ENCODE assay signal across 9 mouse cellular contexts in genomic region chr3:108510716-108511483, GRCm38 (mm10). TPM values are rescaled to one million over a fixed set of nuclear protein-coding genes. Genes with fewer than 3 reads are reported as not detected.
DNase-seq lines count a peak whose midpoint lies in the region; ATAC-seq lines count a peak whose summit lies in the region.
"Had no signal": no experiment of that assay in that cellular context is flagged by ENCODE, and none has a peak within 500 bp of the region (broad histone marks: within the 10 kb centered on the region; RNA-seq: fewer than 3 reads in every experiment).

No protein-coding gene starts in this region.

- no peak overlapping the region for H3K4me3 ChIP-seq in forebrain, embryonic 12.5 days (replicated peaks)
- H3K4me3 ChIP-seq in intestine, embryonic 15.5 days (replicated peaks) = no peak overlapping the region
- H3K4me3 ChIP-seq in midbrain, embryonic 14.5 days (replicated peaks; ENCODE audit: low read depth, low read length) = no peak overlapping the region

- peak overlapping the region; percentile 75 for H3K27ac ChIP-seq in forebrain, embryonic 12.5 days
- peak overlapping the region; percentile 52; the same call in 1 of the 2 replicates for H3K27ac ChIP-seq in intestine, embryonic 15.5 days
- H3K27ac ChIP-seq in midbrain, embryonic 14.5 days (replicated peaks; ENCODE audit: low read depth, low read length) = 0 out of 2 replicates have a peak overlapping the region, but pooled peaks have one; percentile 26

- H3K4me1 ChIP-seq in forebrain, embryonic 12.5 days = peaks cover 24% of the 10 kb centered on the region
- H3K4me1 ChIP-seq in intestine, embryonic 15.5 days (replicated peaks) = peaks cover 8% of the 10 kb centered on the region
- 0 out of 2 replicates have a peak, but pooled peaks cover 5% of the 10 kb centered on the region for H3K4me1 ChIP-seq in midbrain, embryonic 14.5 days (ENCODE audit: control insufficient read depth, insufficient read depth, low read length)

- WGBS in forebrain, embryonic 12.5 days = 10% methylated on average over 9 of the region's 9 CpGs
- WGBS in intestine, embryonic 15.5 days = 9% methylated on average over 9 of the region's 9 CpGs
- 12% methylated on average over 9 of the region's 9 CpGs for WGBS in midbrain, embryonic 14.5 days

- H3K4me2 ChIP-seq in forebrain, embryonic 12.5 days = peak overlapping the region; percentile 19; the same call in 1 of the 2 replicates
- H3K4me2 ChIP-seq in intestine, embryonic 15.5 days (replicated peaks) = peak overlapping the region; percentile 40; the same call in 1 of the 2 replicates
- H3K4me2 ChIP-seq in midbrain, embryonic 14.5 days (ENCODE audit: low read length) = no peak overlapping the region

- H3K9ac ChIP-seq in forebrain, embryonic 12.5 days = no peak overlapping the region
- H3K9ac ChIP-seq in intestine, embryonic 15.5 days = no peak overlapping the region
- no peak overlapping the region for H3K9ac ChIP-seq in midbrain, embryonic 14.5 days (replicated peaks; ENCODE audit: low read length)

- ATAC-seq in forebrain, embryonic 12.5 days (ENCODE audit: low FRiP score) = peak; percentile 66
- peak; percentile 44 for ATAC-seq in intestine, embryonic 15.5 days
- ATAC-seq in midbrain, embryonic 14.5 days (ENCODE audit: low FRiP score, low TSS enrichment) = peak; percentile 57; the same call in 1 of the 2 replicates

- no peaks in the 10 kb centered on the region for H3K36me3 ChIP-seq in forebrain, embryonic 12.5 days (replicated peaks)
- no peaks in the 10 kb centered on the region for H3K36me3 ChIP-seq in intestine, embryonic 15.5 days
- no peaks in the 10 kb centered on the region for H3K36me3 ChIP-seq in midbrain, embryonic 14.5 days (ENCODE audit: control insufficient read depth, insufficient read depth, low read length)

- no peaks in the 10 kb centered on the region for H3K9me3 ChIP-seq in forebrain, embryonic 12.5 days
- no peaks in the 10 kb centered on the region for H3K9me3 ChIP-seq in intestine, embryonic 15.5 days
- no peaks in the 10 kb centered on the region for H3K9me3 ChIP-seq in midbrain, embryonic 14.5 days (ENCODE audit: control insufficient read depth, low read length)

- peaks cover 8% of the 10 kb centered on the region; the same call in 1 of the 2 replicates for H3K27me3 ChIP-seq in forebrain, embryonic 12.5 days
- H3K27me3 ChIP-seq in intestine, embryonic 15.5 days (replicated peaks) = no peaks in the 10 kb centered on the region
- H3K27me3 ChIP-seq in midbrain, embryonic 14.5 days (ENCODE audit: control insufficient read depth, insufficient read depth, low read length) = no peaks in the 10 kb centered on the region

- peak; percentile 62 for DNase-seq in layer of hippocampus, adult 11-12 months (ENCODE audit: low spot score)
- DNase-seq in layer of hippocampus, adult 9-10 months (ENCODE audit: low spot score) = no peak
- DNase-seq in midbrain, embryonic 14.5 days = peak; percentile 75
- DNase-seq in MN1 (ENCODE audit: low spot score) = no peak
- DNase-seq in lung, postnatal 25 days (ENCODE audit: low spot score) = no peak
- no peak for DNase-seq in heart, adult 18-20 months

RNA-seq across cellular contexts. Expression of gene 1700013F07Rik, which starts 23.1 kb away (rescaled TPM):
- polyA plus RNA-seq in forebrain, embryonic 12.5 days (2016; fragmentation: Nextera tagmentation; extraction: Ambion mirVana) = 0.76 and 1.2 TPM in 2 replicates
- 0.34 TPM in 1 of 2 replicates, not detected in the other for polyA plus RNA-seq in intestine, embryonic 15.5 days (2015; fragmentation: Nextera tagmentation; extraction: Ambion mirVana)
- polyA plus RNA-seq in midbrain, embryonic 14.5 days (2014; fragmentation: Nextera tagmentation; extraction: Ambion mirVana) = 1.6 and 1.9 TPM in 2 replicates
- total RNA-seq in heart, adult 18-20 months (2021) = not detected
- polyA plus RNA-seq: kidney, embryonic 14.5 days had no signal

RNA-seq across cellular contexts. Expression of gene 5330417C22Rik, which starts 25.4 kb away (rescaled TPM):
- 3.7 and 5.9 TPM in 2 replicates for polyA plus RNA-seq in forebrain, embryonic 12.5 days (2016; fragmentation: Nextera tagmentation; extraction: Ambion mirVana)
- 17.1 and 26.7 TPM in 2 replicates for polyA plus RNA-seq in intestine, embryonic 15.5 days (2015; fragmentation: Nextera tagmentation; extraction: Ambion mirVana)
- polyA plus RNA-seq in midbrain, embryonic 14.5 days (2014; fragmentation: Nextera tagmentation; extraction: Ambion mirVana) = 18.8 and 21.8 TPM in 2 replicates
- total RNA-seq in heart, adult 18-20 months (2021) = 1 to 10 TPM in 1 of 2 experiments, under 1 TPM in 1; 0.30 to 1.6 TPM

RNA-seq across cellular contexts. Expression of gene Tmem167b, which starts 51.4 kb away (rescaled TPM):
- 59.4 and 65.8 TPM in 2 replicates for polyA plus RNA-seq in forebrain, embryonic 12.5 days (2016; fragmentation: Nextera tagmentation; extraction: Ambion mirVana)
- polyA plus RNA-seq in intestine, embryonic 15.5 days (2015; fragmentation: Nextera tagmentation; extraction: Ambion mirVana) = 34.3 and 35.5 TPM in 2 replicates
- 45.5 and 63.0 TPM in 2 replicates for polyA plus RNA-seq in midbrain, embryonic 14.5 days (2014; fragmentation: Nextera tagmentation; extraction: Ambion mirVana)
- 10 to 100 TPM; 30.4 to 30.6 TPM for total RNA-seq in heart, adult 18-20 months (2021)

Comparison
In these comparisons a context has a peak if more than half of its experiments do, and no peak if none do; other contexts are left out.
1. DNase-seq: peak in layer of hippocampus, adult 11-12 months (single experiment) and midbrain, embryonic 14.5 days (single experiment); none in layer of hippocampus, adult 9-10 months (single experiment), MN1 (single experiment), lung, postnatal 25 days (single experiment) and heart, adult 18-20 months (0 of 2).
2. Peak in every context shown above with its lines, with median percentiles within 50 percentile points of each other: ATAC-seq and H3K27ac ChIP-seq.